Mouse (Mus musculus) spleen, embryonic (tissue): ENCODE measurements around the gene Krt14.
"Not testable (repeated sequence)": the region's sequence is repeated elsewhere in the genome, so short reads cannot be mapped to it uniquely, and the experiment has no call there.

Experiments used
- CTCF ChIA-PET: fragments of 350-600 bp; sonication (Branson Sonifier 250); formaldehyde crosslinking; loops from one replicate; lab custom pipeline; 2022; lab: Charles Lee

Gene Krt14

GRCm38 (mm10) chr11:100207498-100207897, at the start of gene Krt14:
Gene Krt14, minus strand, starts transcription at chr11:100207548.
- CTCF ChIA-PET = no interaction called here

- CTCF ChIA-PET = no interaction called here
Observed at GRCm38 (mm10) chr11:100255514-100255913, 48.2 kb upstream of the Krt14 start.

GRCm38 (mm10) chr11:100254360-100255090, 47.2 kb upstream of the Krt14 start:
- CTCF ChIA-PET = no interaction called here

GRCm38 (mm10) chr11:100248852-100249465, 41.6 kb upstream of the Krt14 start, which contains the start of gene Krt16:
Gene Krt16, minus strand, starts transcription at chr11:100248902.
- CTCF ChIA-PET = no interaction called here

GRCm38 (mm10) chr11:100246471-100246870, 39.1 kb upstream of the Krt14 start:
- CTCF ChIA-PET = interaction anchor here (1.0 kb wide), 1 partner anchor 28 kb away, joined by 5 read pairs; no protein-coding TSS in a partner anchor

GRCm38 (mm10) chr11:100240272-100240671, 32.9 kb upstream of the Krt14 start:
- CTCF ChIA-PET = not testable (repeated sequence)

- CTCF ChIA-PET = no interaction called here
Observed at GRCm38 (mm10) chr11:100221741-100222140, 14.4 kb upstream of the Krt14 start.

GRCm38 (mm10) chr11:100219304-100219703, 12.0 kb upstream of the Krt14 start:
- CTCF ChIA-PET = no interaction called here

- CTCF ChIA-PET = no interaction called here
Observed at GRCm38 (mm10) chr11:100208542-100208941, 1.2 kb upstream of the Krt14 start.

GRCm38 (mm10) chr11:100203448-100203847, 3.9 kb downstream of the Krt14 start:
- CTCF ChIA-PET = no interaction called here

- CTCF ChIA-PET = no interaction called here
Observed at GRCm38 (mm10) chr11:100202906-100203305, 4.4 kb downstream of the Krt14 start.

GRCm38 (mm10) chr11:100200104-100200820, 7.1 kb downstream of the Krt14 start:
- CTCF ChIA-PET = no interaction called here

GRCm38 (mm10) chr11:100198666-100199065, 8.7 kb downstream of the Krt14 start:
- CTCF ChIA-PET = no interaction called here

GRCm38 (mm10) chr11:100192992-100193391, 14.4 kb downstream of the Krt14 start, which contains the start of gene Krt9:
Gene Krt9, minus strand, starts transcription at chr11:100193246.
- CTCF ChIA-PET = no interaction called here

- CTCF ChIA-PET = no interaction called here
Observed at GRCm38 (mm10) chr11:100191820-100192219, 15.5 kb downstream of the Krt14 start.

- CTCF ChIA-PET = no interaction called here
Observed at GRCm38 (mm10) chr11:100186736-100187135, 20.6 kb downstream of the Krt14 start.

GRCm38 (mm10) chr11:100181725-100182124, 25.6 kb downstream of the Krt14 start:
- CTCF ChIA-PET = no interaction called here

- CTCF ChIA-PET = no interaction called here
Observed at GRCm38 (mm10) chr11:100179260-100179659, 28.1 kb downstream of the Krt14 start.

GRCm38 (mm10) chr11:100178307-100178706, 29.0 kb downstream of the Krt14 start:
- CTCF ChIA-PET = no interaction called here

- CTCF ChIA-PET = no interaction called here
Observed at GRCm38 (mm10) chr11:100176791-100177190, 30.6 kb downstream of the Krt14 start.

- CTCF ChIA-PET = no interaction called here
Observed at GRCm38 (mm10) chr11:100168765-100169762, 38.3 kb downstream of the Krt14 start.
